Mouse (Mus musculus) layer of hippocampus, adult 8-10 months (tissue): Measurements from ENCODE around the gene Tmc1. TPM values are rescaled to one million over a fixed set of nuclear protein-coding genes. Genes with fewer than 3 reads are reported as not detected.

Source experiments
- DNase-seq, 2 experiments: peaks; one replicate each; pipeline ENCODE4 v3.0.0; 2022; ENCODE audit warnings: low spot score in 2 of 2
- total RNA-seq, 4 experiments: library from RNA; stranded (reverse); gene quantifications; 2 replicates each; pipeline ENCODE4 v1.2.4; 2022

The Tmc1 gene
- total RNA-seq, 4 experiments from 2014 or later = not detected

DNA sequence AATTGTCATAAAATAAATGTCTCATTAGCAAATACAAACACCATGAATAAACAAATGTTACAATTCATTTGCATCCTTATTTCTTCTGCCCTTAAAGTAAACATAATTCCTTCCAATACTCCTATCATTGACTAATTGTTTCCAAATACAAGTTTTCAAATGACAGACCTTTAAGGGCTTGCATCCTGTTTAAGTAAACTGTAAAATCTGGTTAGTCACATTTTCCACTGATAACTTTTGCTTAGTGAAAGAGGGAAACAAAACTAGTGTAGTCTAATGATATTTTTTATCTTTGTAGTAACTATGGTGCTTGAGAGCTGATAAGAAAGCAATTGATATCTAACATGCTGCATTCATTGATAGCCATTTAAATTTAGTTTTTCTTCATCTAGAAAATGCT is 154.5 kb downstream of the Tmc1 start:
- no peak for DNase-seq

DNA sequence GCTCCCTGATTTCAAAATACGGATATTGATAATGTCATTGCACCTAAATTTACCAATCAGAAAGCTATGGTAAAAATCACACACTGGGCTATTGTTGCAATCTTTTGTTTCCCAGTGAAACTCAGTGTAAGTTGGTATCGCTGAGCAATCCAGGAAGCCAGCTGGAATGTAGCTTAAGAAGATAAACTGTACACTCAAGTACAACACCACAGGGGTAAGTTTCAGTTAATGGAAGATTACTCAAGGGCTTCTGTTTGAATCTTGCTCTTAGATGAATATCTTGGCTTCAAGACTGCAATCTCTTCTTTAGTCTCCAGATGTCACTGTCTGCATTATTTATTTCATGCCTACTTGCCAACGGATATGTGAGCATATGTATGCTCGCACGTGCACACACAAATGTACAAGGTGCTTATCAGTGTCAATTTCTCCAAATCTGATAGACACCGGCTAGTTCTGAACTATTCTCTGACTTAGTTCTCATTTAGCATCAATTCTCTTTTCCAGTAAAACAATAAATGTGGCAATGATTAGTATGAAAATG is 156.4 kb downstream of the Tmc1 start:
- DNase-seq = no peak

DNA sequence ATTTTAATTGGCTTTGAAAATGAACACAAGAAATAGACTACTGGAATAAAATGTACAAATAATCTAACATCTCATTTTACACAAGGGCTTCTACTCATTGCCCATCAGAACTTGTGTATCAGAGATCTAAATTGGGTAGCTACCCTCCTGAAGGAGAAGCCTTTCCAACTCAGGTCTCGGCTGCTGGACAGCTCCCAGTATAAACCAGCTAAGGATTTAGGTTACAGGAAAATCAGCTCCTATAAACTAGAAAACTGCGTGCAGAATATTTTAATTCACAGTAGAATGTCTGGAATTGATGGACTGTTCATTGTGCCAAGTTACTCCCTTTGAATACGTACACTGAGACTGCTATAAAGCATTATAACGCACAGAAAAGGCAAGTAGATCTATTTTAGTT is 158.0 kb downstream of the Tmc1 start:
- no peak for DNase-seq

DNA sequence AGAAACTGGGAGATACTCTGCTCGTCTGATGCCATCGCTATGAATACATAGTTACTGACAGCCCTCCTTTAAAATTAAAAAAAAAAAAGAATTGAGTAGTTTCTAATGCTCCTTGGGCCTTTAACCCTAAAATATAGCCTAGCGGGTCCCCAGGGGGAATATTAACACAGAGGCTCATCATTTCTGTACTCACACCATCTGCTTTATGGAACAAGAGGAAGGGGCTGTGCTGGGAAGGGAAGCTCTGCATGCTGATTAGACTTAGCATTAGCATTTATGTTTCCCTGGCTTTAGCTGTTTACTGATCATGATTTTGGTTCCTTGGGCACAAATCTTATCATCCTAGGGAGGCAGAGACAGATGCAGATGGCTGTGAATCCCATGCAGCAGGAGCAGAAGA is 159.0 kb downstream of the Tmc1 start:
- DNase-seq = no peak

DNA sequence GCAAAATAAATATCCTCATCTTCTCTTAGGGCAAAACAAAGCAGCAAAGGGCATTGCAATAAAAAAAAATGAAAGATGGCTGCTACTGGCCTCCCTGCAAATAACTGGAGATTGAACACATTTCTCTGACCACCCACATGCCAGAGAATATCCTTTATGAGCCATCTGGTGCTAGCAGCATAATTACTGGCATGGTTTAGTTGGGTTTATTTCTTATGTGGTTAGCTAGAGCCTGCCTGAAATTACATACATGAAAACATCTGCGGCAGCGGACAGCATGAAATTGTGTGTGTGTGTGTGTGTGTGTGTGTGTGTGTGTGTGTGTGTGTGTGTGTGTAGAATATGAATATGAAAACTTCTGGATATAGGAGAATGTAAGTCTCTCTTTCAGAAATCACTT is 161.2 kb downstream of the Tmc1 start:
- peak; percentile 45 to 56 for DNase-seq

DNA sequence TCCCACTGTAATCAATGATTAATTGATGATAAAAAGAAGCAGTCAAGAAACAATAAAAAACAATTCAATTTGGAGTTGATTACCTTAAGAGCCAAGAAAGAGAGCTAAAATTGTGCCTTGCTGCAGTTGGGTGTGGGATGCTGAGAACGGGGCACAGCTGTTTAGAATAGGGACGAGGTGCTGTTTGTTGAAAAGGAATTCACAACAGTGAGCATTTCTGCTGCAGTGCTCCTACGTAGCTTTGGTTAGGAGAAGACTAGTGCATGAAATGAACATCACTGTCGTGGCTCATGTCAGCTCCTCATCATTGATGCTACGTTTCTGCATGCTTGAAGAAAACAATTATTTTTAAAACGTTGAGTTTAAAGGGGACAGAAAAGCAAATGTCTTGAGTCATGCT is 166.7 kb downstream of the Tmc1 start:
- no peak for DNase-seq

DNA sequence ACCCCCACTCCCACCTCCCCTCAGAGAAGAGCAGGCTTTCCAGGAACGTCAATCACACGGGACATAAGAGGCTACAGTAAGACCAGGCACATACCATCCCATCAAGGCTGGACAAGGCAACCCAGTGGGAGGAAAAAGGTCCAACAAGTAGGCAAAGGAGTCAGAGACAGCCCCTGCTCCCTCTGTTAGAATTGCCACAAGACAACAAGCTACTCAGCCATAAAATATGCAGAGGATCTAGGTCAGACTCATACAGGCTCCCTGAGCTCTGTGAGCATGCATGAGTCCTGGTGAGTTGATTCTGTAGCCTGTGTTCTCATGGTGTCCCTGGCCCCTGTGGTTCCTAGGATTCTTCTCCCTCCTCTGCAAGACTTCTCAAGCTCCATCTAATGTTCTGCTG is 178.3 kb downstream of the Tmc1 start:
- DNase-seq = no peak

DNA sequence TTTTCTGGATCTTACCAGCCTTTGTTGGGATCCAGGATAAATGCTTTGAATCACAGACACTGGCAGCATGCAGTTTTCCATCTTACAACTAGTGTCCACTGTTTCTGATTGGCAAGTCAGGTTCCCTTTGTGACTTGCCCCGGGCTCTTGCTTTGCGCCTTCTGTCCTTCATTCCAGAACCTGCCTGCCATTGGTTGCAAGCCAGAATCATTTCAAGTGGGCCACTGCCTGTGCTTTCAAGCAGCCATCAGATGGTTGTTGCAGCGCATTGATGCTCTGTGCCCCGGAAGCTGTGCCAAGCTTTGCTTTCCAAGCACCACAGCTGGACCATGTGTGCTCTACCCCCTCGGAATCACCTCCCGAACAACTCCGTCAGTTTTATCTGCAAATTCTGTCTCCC is 180.1 kb downstream of the Tmc1 start:
- no peak for DNase-seq

DNA sequence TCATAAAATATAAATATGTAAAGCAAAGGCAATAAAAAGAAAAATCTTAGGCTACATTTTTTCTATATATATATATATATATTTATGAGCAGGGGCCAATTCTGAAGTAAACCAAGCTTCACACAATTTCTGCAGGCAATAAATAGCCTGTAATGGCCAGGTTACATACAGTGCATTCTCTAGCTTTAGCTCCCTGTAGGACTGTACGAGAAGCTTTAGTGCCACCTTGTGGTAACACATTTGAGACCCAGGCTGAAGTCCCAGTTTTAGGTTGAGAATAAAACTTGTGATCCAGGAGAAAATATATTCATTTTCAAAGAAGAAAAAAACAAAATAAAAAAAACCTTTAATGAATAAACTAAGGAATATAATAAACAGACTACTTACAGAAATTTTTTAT is 189.8 kb downstream of the Tmc1 start:
- peak in 1 of 2 experiments; percentile 13 for DNase-seq

DNA sequence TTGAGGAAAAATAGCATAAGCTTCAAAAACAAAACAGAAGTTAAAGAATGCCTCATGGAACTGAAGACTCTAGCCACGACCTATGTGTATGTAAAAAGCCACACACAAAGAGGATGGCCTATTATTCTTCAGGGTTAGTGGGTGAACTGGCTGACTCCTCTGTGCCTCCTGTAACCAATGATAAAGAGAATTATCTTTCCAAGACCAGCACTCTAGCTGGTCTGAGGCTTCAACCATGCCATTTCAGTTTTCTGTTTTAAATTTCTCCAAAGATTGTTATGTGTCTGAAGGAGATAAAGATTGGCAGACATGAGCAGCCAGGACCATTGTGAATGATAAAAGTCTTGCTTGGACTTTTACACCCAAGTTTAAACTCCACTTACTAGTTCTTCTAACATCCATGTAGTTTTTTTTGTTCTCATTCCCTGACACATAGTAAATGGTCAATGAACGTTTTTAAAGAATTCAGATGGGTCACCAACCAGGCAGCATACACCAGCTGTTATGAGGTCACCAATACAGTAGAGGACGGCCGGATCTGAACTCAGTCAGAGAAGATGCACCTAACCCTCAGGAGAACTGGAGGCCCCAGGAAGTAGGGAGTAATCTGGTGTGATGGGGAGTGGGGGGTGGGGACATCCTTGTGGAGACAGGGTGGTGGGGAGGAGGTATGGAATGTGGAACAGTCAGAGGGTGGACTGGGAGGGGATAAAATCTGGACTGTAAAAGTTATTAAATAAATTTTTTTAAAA is 192.2 kb downstream of the Tmc1 start:
- no peak for DNase-seq

DNA sequence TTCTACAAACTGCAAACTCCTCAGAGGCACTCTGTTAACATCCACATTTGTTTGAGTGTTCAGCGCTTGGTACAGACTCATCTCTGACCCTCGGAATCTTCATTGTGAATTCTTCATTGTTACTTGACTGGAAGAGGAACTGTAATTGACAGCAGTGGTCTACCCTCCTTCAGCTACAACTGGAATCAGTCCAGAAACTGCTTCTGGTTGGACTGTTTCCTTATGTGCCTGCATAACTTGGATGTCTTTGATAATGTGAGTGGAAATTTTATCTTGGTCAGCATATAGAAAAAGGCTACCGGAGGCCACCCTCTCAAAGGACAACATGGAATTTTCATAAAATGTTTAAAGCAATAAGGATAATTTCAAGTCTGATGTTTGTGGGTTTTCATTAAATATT is 192.9 kb downstream of the Tmc1 start:
- no peak for DNase-seq

DNA sequence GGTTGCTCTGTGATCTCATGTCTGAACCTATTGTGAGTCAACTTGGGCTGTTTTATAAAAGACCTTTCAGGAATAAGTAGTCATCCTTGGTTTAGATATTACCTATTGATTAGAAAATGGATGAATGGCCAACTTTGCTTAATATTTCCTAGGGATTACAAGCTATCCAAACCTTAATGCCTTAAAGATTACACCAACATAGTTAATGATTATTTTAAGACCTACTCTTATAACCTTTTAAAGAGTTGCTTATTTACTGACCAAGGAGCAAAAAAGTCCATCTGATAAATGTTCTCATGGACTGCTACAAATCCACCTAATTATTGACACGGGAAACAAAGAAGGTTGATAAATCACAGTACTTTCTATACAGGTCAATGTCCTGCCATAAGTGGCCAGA is 209.4 kb downstream of the Tmc1 start:
- no peak for DNase-seq

Other genes starting within 250 kb of the Tmc1 start
- gene Aldh1a7, start 226.6 kb downstream of the Tmc1 start, total RNA-seq = under 1 TPM in 3 of 4 experiments, not detected in 1; 0.18 to 0.60 (median 0.51) TPM